Mouse (Mus musculus): ENCODE results near the gene Galr2. TPM values are rescaled to one million over a fixed set of nuclear protein-coding genes. Genes with fewer than 3 reads are reported as not detected.

The Galr2 gene
- polyA plus RNA-seq, 1 experiment from 2014 or later = 0.18 TPM

GRCm38 (mm10) chr11:116244580-116244979, 36.2 kb upstream of the Galr2 start:
- Histone ChIP-seq H3K27me3 (ENCODE audit: insufficient read depth, low read length) (no peaks in the 10 kb centered on the region), H3K4me2 (ENCODE audit: low read length) (no peak overlapping the region), H3K27ac (0 out of 2 replicates have a peak overlapping the region, but pooled peaks have one; percentile 10), H3K4me3 (replicated peaks; ENCODE audit: low read depth, low read length) (no peak overlapping the region), H3K9ac (ENCODE audit: low read depth, low read length) (no peak overlapping the region), H3K4me1 (replicated peaks; ENCODE audit: insufficient read depth, low read length) (peaks cover 13% of the 10 kb centered on the region; the same call in 1 of the 2 replicates), H3K9me3 (replicated peaks; ENCODE audit: low read length) (no peaks in the 10 kb centered on the region), H3K36me3 (ENCODE audit: insufficient read depth, low read length) (peaks cover 51% of the 10 kb centered on the region)
- no peak for TF ChIP-seq CTCF (IDR thresholded peaks at IDR 0.05; ENCODE audit: low read depth)
- whole genome bisulfite sequencing = 54% methylated on average over 8 of the region's 8 CpGs
- ATAC-seq (replicated peaks; ENCODE audit: low FRiP score, low read depth) (peak; percentile 48; the same call in 1 of the 2 replicates), DNase-seq (ENCODE audit: low spot score) (no peak)

GRCm38 (mm10) chr11:116245616-116246015, 35.1 kb upstream of the Galr2 start:
- 71% methylated on average over 6 of the region's 6 CpGs for WGBS
- ATAC-seq (replicated peaks; ENCODE audit: low FRiP score, low read depth) (no peak), DNase-seq (ENCODE audit: low spot score) (no peak)
- Histone ChIP-seq H3K4me2 (ENCODE audit: low read length) (no peak overlapping the region), H3K27ac (no peak overlapping the region), H3K36me3 (ENCODE audit: insufficient read depth, low read length) (peaks cover 61% of the 10 kb centered on the region), H3K4me1 (replicated peaks; ENCODE audit: insufficient read depth, low read length) (peaks cover 11% of the 10 kb centered on the region; the same call in 1 of the 2 replicates), H3K9me3 (replicated peaks; ENCODE audit: low read length) (no peaks in the 10 kb centered on the region), H3K9ac (ENCODE audit: low read depth, low read length) (no peak overlapping the region), H3K27me3 (ENCODE audit: insufficient read depth, low read length) (no peaks in the 10 kb centered on the region), H3K4me3 (replicated peaks; ENCODE audit: low read depth, low read length) (no peak overlapping the region)
- TF ChIP-seq CTCF (IDR thresholded peaks at IDR 0.05; ENCODE audit: low read depth) = no peak

- no peak for ATAC-seq (replicated peaks; ENCODE audit: low FRiP score, low read depth)
- H3K4me2 ChIP-seq (ENCODE audit: low read length) = no peak overlapping the region
- TF ChIP-seq CTCF (IDR thresholded peaks at IDR 0.05; ENCODE audit: low read depth) = no peak
Measured at GRCm38 (mm10) chr11:116247502-116248222, 33.1 kb upstream of the Galr2 start.

GRCm38 (mm10) chr11:116250898-116251297, 29.8 kb upstream of the Galr2 start:
- Histone ChIP-seq H3K9me3 (replicated peaks; ENCODE audit: low read length) (no peaks in the 10 kb centered on the region), H3K36me3 (ENCODE audit: insufficient read depth, low read length) (peaks cover 82% of the 10 kb centered on the region), H3K9ac (ENCODE audit: low read depth, low read length) (no peak overlapping the region), H3K4me1 (replicated peaks; ENCODE audit: insufficient read depth, low read length) (peaks cover 6% of the 10 kb centered on the region; the same call in 1 of the 2 replicates), H3K27ac (no peak overlapping the region), H3K4me2 (ENCODE audit: low read length) (no peak overlapping the region), H3K27me3 (ENCODE audit: insufficient read depth, low read length) (no peaks in the 10 kb centered on the region), H3K4me3 (replicated peaks; ENCODE audit: low read depth, low read length) (no peak overlapping the region)
- no peak for DNase-seq (ENCODE audit: low spot score)
- TF ChIP-seq CTCF (IDR thresholded peaks at IDR 0.05; ENCODE audit: low read depth) = no peak
- ATAC-seq (replicated peaks; ENCODE audit: low FRiP score, low read depth) = no peak
- 73% methylated on average over 8 of the region's 8 CpGs for WGBS

More at GRCm38 (mm10) chr11:116247502-116248222, 33.1 kb upstream of the Galr2 start:
- no peaks in the 10 kb centered on the region for H3K27me3 ChIP-seq (ENCODE audit: insufficient read depth, low read length)
- DNase-seq (ENCODE audit: low spot score) = no peak
- H3K36me3 ChIP-seq (ENCODE audit: insufficient read depth, low read length) = peaks cover 81% of the 10 kb centered on the region
- no peaks in the 10 kb centered on the region for H3K4me1 ChIP-seq (replicated peaks; ENCODE audit: insufficient read depth, low read length)
- 67% methylated on average over 14 of the region's 14 CpGs for WGBS
- H3K4me3 ChIP-seq (replicated peaks; ENCODE audit: low read depth, low read length) = no peak overlapping the region
- H3K9ac ChIP-seq (ENCODE audit: low read depth, low read length) = no peak overlapping the region
- H3K27ac ChIP-seq = no peak overlapping the region
- H3K9me3 ChIP-seq (replicated peaks; ENCODE audit: low read length) = no peaks in the 10 kb centered on the region

- no peak overlapping the region for H3K27ac ChIP-seq
- no peaks in the 10 kb centered on the region for H3K9me3 ChIP-seq (replicated peaks; ENCODE audit: low read length)
- H3K4me3 ChIP-seq (replicated peaks; ENCODE audit: low read depth, low read length) = no peak overlapping the region
- peaks cover 71% of the 10 kb centered on the region for H3K36me3 ChIP-seq (ENCODE audit: insufficient read depth, low read length)
- ATAC-seq (replicated peaks; ENCODE audit: low FRiP score, low read depth) (no peak), DNase-seq (ENCODE audit: low spot score) (no peak)
- no peak overlapping the region for H3K9ac ChIP-seq (ENCODE audit: low read depth, low read length)
- H3K4me1 ChIP-seq (replicated peaks; ENCODE audit: insufficient read depth, low read length) = peaks cover 6% of the 10 kb centered on the region; the same call in 1 of the 2 replicates
- no peak overlapping the region for H3K4me2 ChIP-seq (ENCODE audit: low read length)
- no peak for TF ChIP-seq CTCF (IDR thresholded peaks at IDR 0.05; ENCODE audit: low read depth)
- no peaks in the 10 kb centered on the region for H3K27me3 ChIP-seq (ENCODE audit: insufficient read depth, low read length)
- 58% methylated on average over 3 of the region's 3 CpGs for WGBS
Measured at GRCm38 (mm10) chr11:116253076-116253600, 27.6 kb upstream of the Galr2 start.

- Histone ChIP-seq H3K27me3 (ENCODE audit: insufficient read depth, low read length) (no peaks in the 10 kb centered on the region), H3K4me1 (replicated peaks; ENCODE audit: insufficient read depth, low read length) (peaks cover 6% of the 10 kb centered on the region; the same call in 1 of the 2 replicates), H3K9me3 (replicated peaks; ENCODE audit: low read length) (no peaks in the 10 kb centered on the region), H3K9ac (ENCODE audit: low read depth, low read length) (no peak overlapping the region), H3K4me3 (replicated peaks; ENCODE audit: low read depth, low read length) (no peak overlapping the region), H3K27ac (peak overlapping the region; percentile 78), H3K4me2 (ENCODE audit: low read length) (0 out of 2 replicates have a peak overlapping the region, but pooled peaks have one; percentile 6), H3K36me3 (ENCODE audit: insufficient read depth, low read length) (peaks cover 67% of the 10 kb centered on the region)
- no peak for TF ChIP-seq CTCF (IDR thresholded peaks at IDR 0.05; ENCODE audit: low read depth)
- 60% methylated on average over 9 of the region's 9 CpGs for WGBS
- DNase-seq (ENCODE audit: low spot score) = peak; percentile 43
- ATAC-seq (replicated peaks; ENCODE audit: low FRiP score, low read depth) = no peak
Measured at GRCm38 (mm10) chr11:116254627-116255026, 26.1 kb upstream of the Galr2 start.

Data from kidney, postnatal 0 days (tissue).